Mouse (Mus musculus): ENCODE measurements at regions not wholly inside any gene's neighbourhood (a gene's known extent, or its start where the extent isn't known, plus 50 kb on each side); places are given as distances from the start of the nearest gene placed in this dataset.
"Not testable (repeated sequence)": the region's sequence is repeated elsewhere in the genome, so short reads cannot be mapped to it uniquely, and the experiment has no call there.

- DNase-seq (ENCODE audit: low spot score in 2 of 2), result no peak
These were observed 527.4 kb upstream of the Gm5150 start for GRCm38 (mm10) chr3:16533643-16534042.

DNA sequence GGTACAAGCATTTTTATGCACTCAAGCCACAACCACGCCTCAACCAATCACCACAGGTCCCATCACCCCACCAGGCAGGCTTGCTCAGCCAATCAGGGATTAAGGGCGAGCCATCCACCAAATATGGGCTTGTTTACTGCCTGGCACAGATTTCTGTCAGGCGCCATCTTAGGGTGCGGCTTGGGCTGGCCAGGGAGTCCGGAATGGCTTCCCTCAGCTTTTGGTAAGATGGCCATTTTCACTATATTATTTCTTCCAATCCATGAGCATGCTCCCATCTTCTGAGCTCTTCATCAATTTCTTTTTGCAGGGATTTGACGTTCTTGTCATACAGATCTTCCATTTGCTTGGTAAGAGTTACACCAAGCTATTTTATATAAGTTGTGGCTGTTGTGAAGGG is 521.3 kb upstream of the Gm5150 start:
- DNase-seq (ENCODE audit: low spot score in 2 of 2), result not testable (repeated sequence)

GRCm38 (mm10) chr3:16488431-16488830 is 482.2 kb upstream of the Gm5150 start:
- DNase-seq (ENCODE audit: low spot score in 2 of 2), result not testable (repeated sequence)

DNA sequence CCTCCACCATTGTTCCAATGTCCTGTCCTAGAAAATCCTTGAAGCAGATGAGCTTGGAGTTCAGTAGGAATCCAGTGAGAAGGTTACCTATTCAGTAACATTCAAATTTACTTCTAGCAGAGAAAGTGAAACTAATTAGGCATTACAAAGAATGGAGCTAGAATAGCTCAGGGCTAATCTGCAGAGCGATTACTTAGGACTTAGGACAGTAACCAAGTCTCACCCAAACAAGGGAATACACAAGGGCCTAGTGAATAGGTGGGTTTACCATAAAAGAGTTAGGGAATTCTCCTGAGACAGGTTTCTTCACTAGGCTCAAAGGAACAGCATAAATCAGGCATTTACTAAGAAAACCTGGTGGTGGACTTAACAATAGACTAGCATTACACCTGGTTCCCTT is 476.5 kb upstream of the Gm5150 start:
- DNase-seq (ENCODE audit: low spot score in 2 of 2), result no peak

DNA sequence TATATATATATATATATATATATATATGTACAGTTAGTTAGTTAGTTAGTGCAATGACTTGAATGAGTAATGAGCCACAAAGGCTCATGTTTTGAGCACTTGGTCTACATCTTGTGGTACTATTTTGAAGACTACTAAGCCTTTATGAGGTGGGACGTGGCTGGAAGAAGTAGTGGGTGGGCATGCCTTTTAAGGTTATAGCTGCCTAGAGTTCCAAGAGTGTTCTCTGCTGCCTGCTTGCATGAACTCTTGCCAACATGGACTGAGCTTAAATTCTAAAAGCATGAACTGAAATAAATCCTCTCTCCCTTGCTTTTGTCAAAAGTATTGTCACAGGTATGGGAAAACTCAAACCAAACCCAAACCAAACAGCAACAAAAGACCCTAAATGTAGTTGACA is 465.1 kb upstream of the Gm5150 start:
- peak in 1 of 2 experiments; percentile 17 for DNase-seq (ENCODE audit: low spot score in 2 of 2)

- peak; percentile 64 to 81 for DNase-seq (ENCODE audit: low spot score in 2 of 2)
These were observed 460.2 kb upstream of the Gm5150 start for GRCm38 (mm10) chr3:16466388-16466787.

DNA sequence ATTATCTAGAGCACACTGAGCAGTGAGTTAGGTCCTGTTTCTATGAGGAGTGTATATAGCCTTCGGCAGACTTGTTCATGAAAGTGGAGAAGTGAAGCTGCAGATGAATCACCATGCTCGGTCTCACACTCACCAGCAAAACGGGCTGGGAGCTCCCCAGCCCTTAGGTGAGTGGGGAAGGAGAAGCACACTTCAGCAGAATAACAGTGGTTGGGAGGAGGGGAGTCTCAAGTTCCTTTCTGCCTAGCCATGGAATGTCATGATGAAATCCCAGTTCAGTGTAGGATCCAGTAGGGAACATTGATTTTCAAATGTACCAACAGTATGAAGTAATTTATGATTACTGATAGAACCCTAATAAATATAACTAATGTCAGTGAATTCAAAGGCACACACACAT is 459.1 kb upstream of the Gm5150 start:
- DNase-seq (ENCODE audit: low spot score in 2 of 2), result no peak

GRCm38 (mm10) chr3:16464301-16464700 is 458.1 kb upstream of the Gm5150 start:
- DNase-seq (ENCODE audit: low spot score in 2 of 2), result no peak

GRCm38 (mm10) chr3:16433033-16433432 is 426.8 kb upstream of the Gm5150 start:
- DNase-seq (ENCODE audit: low spot score in 2 of 2), result no peak

DNA sequence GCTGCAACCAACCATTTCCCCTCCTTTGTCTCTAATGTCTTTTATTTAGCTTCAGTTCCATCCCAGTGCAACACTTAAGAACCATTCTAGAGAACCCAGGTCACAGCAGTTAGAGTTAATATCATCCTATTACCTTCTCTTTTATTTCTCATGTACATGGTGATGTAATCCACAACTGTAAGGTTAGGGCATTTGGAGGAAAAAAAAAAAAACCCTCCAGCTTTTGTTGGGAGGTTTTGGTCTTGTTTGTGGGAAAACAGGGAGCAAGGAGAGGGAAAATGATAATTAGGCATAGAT is 425.5 kb upstream of the Gm5150 start:
- DNase-seq (ENCODE audit: low spot score in 2 of 2), result no peak

GRCm38 (mm10) chr3:16431082-16431818 is 425.0 kb upstream of the Gm5150 start:
- no peak for DNase-seq (ENCODE audit: low spot score in 2 of 2)
